Mouse (Mus musculus): Measurements from ENCODE around the gene Elmsan1.

GRCm38 (mm10) chr12:84209093-84209492 lies 9.6 kb downstream of the Elmsan1 start:
- no peak for TF ChIP-seq CTCF (IDR thresholded peaks at IDR 0.05; ENCODE audit: borderline replicate concordance, control insufficient read depth, extremely low read depth, insufficient read depth, low read length, poor library complexity)
- TF ChIP-seq POLR2A (IDR thresholded peaks at IDR 0.05; ENCODE audit: control insufficient read depth, extremely low read depth, insufficient read depth, low read length, poor library complexity) = no peak
